8 mouse cellular contexts compared by ENCODE assay signal in genomic region chr11:69559851-69560765, GRCm38 (mm10). TPM values are rescaled to one million over a fixed set of nuclear protein-coding genes. Genes with fewer than 3 reads are reported as not detected.
DNase-seq lines count a peak whose midpoint lies in the region; ATAC-seq and TF ChIP-seq lines count a peak whose summit lies in the region.

TSS of gene Efnb3 (minus strand) at chr11:69560205.

- no peak for TF ChIP-seq CTCF in kidney, postnatal 0 days (IDR thresholded peaks at IDR 0.05; ENCODE audit: low read depth)

- peak within 1 kb of the TSS; percentile 72 for H3K9ac ChIP-seq in kidney, postnatal 0 days (ENCODE audit: low read depth, low read length)
- H3K9ac ChIP-seq in heart, embryonic 16.5 days (ENCODE audit: low read length): peak within 1 kb of the TSS; percentile 94
- peak within 1 kb of the TSS; percentile 98 for H3K9ac ChIP-seq in midbrain, embryonic 16.5 days (ENCODE audit: low read depth, low read length)

- peak; percentile 83 for DNase-seq in kidney, postnatal 0 days (ENCODE audit: low spot score)
- DNase-seq in kidney, adult 11 months: no peak
- peak; percentile 62 for DNase-seq in embryo, embryonic 11.5 days (ENCODE audit: low read depth, low spot score)
- peak in 1 of 2 experiments; percentile 79 for DNase-seq in left cerebral cortex, postnatal 10 days (ENCODE audit: extremely low spot score in 1 of 2, low spot score in 2 of 2)
- DNase-seq in thymus, adult 18-20 months: no peak
- DNase-seq in spleen, adult 12 weeks (ENCODE audit: low spot score): no peak

- peak within 1 kb of the TSS; percentile 66 for H3K4me3 ChIP-seq in kidney, postnatal 0 days (replicated peaks; ENCODE audit: low read depth, low read length)
- peak within 1 kb of the TSS; percentile 78 for H3K4me3 ChIP-seq in heart, embryonic 16.5 days (ENCODE audit: low read length)
- peak within 1 kb of the TSS; percentile 83 for H3K4me3 ChIP-seq in midbrain, embryonic 16.5 days (ENCODE audit: low read depth, low read length)

- intact Hi-C loops in left cerebral cortex, postnatal 10 days (cut with DNase I): no loop called here

- H3K27ac ChIP-seq in kidney, postnatal 0 days: no peak within 1 kb of the TSS
- H3K27ac ChIP-seq in heart, embryonic 16.5 days (ENCODE audit: low read length): peak within 1 kb of the TSS; percentile 97
- peak within 1 kb of the TSS; percentile 92 for H3K27ac ChIP-seq in midbrain, embryonic 16.5 days (ENCODE audit: low read length)

- H3K27me3 ChIP-seq in kidney, postnatal 0 days (ENCODE audit: insufficient read depth, low read length): no peaks in the 10 kb centered on the region
- H3K27me3 ChIP-seq in heart, embryonic 16.5 days (ENCODE audit: control insufficient read depth, insufficient read depth, low read length): no peaks in the 10 kb centered on the region
- H3K27me3 ChIP-seq in midbrain, embryonic 16.5 days (ENCODE audit: control insufficient read depth, insufficient read depth, low read depth, low read length): no peaks in the 10 kb centered on the region

- 1% methylated on average over 59 of the region's 59 CpGs for WGBS in kidney, postnatal 0 days
- WGBS in heart, embryonic 16.5 days: 4% methylated on average over 53 of the region's 59 CpGs
- WGBS in midbrain, embryonic 16.5 days: under 1% methylated on average over 55 of the region's 59 CpGs

- 0 out of 2 replicates have a peak, but pooled peaks have one; percentile 27 for ATAC-seq in kidney, postnatal 0 days (replicated peaks; ENCODE audit: low FRiP score, low read depth)
- peak; percentile 37; the same call in 1 of the 2 replicates for ATAC-seq in heart, embryonic 16.5 days (replicated peaks; ENCODE audit: extremely low read depth, insufficient read depth, low FRiP score)
- peak; percentile 57 for ATAC-seq in midbrain, embryonic 16.5 days

- peaks cover 18% of the 10 kb centered on the region for H3K36me3 ChIP-seq in kidney, postnatal 0 days (ENCODE audit: insufficient read depth, low read length)
- H3K36me3 ChIP-seq in heart, embryonic 16.5 days (ENCODE audit: control insufficient read depth, insufficient read depth): peaks cover 12% of the 10 kb centered on the region
- H3K36me3 ChIP-seq in midbrain, embryonic 16.5 days (ENCODE audit: control insufficient read depth, insufficient read depth, low read length): no peaks in the 10 kb centered on the region

- no peaks in the 10 kb centered on the region for H3K9me3 ChIP-seq in kidney, postnatal 0 days (replicated peaks; ENCODE audit: low read length)
- H3K9me3 ChIP-seq in heart, embryonic 16.5 days (replicated peaks; ENCODE audit: control insufficient read depth, low read length): no peaks in the 10 kb centered on the region
- no peaks in the 10 kb centered on the region for H3K9me3 ChIP-seq in midbrain, embryonic 16.5 days (replicated peaks; ENCODE audit: control insufficient read depth, low read length, poor library complexity, severe bottlenecking)

- H3K4me1 ChIP-seq in kidney, postnatal 0 days (replicated peaks; ENCODE audit: insufficient read depth, low read length): peaks cover 18% of the 10 kb centered on the region
- H3K4me1 ChIP-seq in heart, embryonic 16.5 days (ENCODE audit: control insufficient read depth, insufficient read depth, low read length): peaks cover 34% of the 10 kb centered on the region
- peaks cover 44% of the 10 kb centered on the region for H3K4me1 ChIP-seq in midbrain, embryonic 16.5 days (ENCODE audit: control insufficient read depth, insufficient read depth, low read length)

- H3K4me2 ChIP-seq in kidney, postnatal 0 days (ENCODE audit: low read length): peak within 1 kb of the TSS; percentile 99
- peak within 1 kb of the TSS; percentile 96 for H3K4me2 ChIP-seq in heart, embryonic 16.5 days (ENCODE audit: low read depth, low read length)
- H3K4me2 ChIP-seq in midbrain, embryonic 16.5 days (ENCODE audit: low read length): peak within 1 kb of the TSS; percentile 87

RNA-seq across cellular contexts. Expression of gene Efnb3, which starts in this region (rescaled TPM):
- 7.7 and 7.8 TPM in 2 replicates for polyA plus RNA-seq in kidney, postnatal 0 days (2015; fragmentation: Nextera tagmentation; extraction: Ambion mirVana)
- 49.9 and 57.0 TPM in 2 replicates for polyA plus RNA-seq in heart, embryonic 16.5 days (2015; fragmentation: Nextera tagmentation; extraction: Ambion mirVana)
- total RNA-seq in left cerebral cortex, postnatal 10 days (2021): 100 to 1,000 TPM; 147 to 154 TPM
- polyA plus RNA-seq in midbrain, embryonic 16.5 days (2015; fragmentation: Nextera tagmentation; extraction: Ambion mirVana): 165 and 178 TPM in 2 replicates

Comparison
In these comparisons a context has a peak if more than half of its experiments do, and no peak if none do; other contexts are left out.
1. DNase-seq: peak in kidney, postnatal 0 days (single experiment) and embryo, embryonic 11.5 days (single experiment); none in kidney, adult 11 months (single experiment), thymus, adult 18-20 months (0 of 2) and spleen, adult 12 weeks (single experiment).
2. Peak in every context shown above with its lines, with median percentiles within 50 percentile points of each other: ATAC-seq, H3K4me2 ChIP-seq, H3K4me3 ChIP-seq and H3K9ac ChIP-seq.